ENCODE assay signal across 15 mouse cellular contexts in genomic region chr12:98766241-98766640, GRCm38 (mm10).
"Had no signal": no experiment of that assay in that cellular context is flagged by ENCODE, and none has a peak within 500 bp of the region (broad histone marks: within the 10 kb centered on the region; RNA-seq: fewer than 3 reads in every experiment).

No protein-coding gene starts in this region.

- DNase-seq: lung, adult 18-20 months; lung, embryonic 14.5 days; lung, postnatal 14 days; lung, postnatal 36 days; right cerebral cortex, postnatal 14 days; thymus, adult 2 months; thymus, postnatal 25 days; thymus, postnatal 4 days had no signal

- H3K4me3 ChIP-seq: megakaryocyte, embryonic 14.5 days; midbrain, embryonic 13.5 days; midbrain, embryonic 15.5 days; neural tube, embryonic 12.5 days; stomach, embryonic 15.5 days had no signal

- H3K27ac ChIP-seq: macrophage; midbrain, embryonic 13.5 days; midbrain, embryonic 15.5 days; neural tube, embryonic 12.5 days; stomach, embryonic 15.5 days; stomach, postnatal 0 days had no signal

- ATAC-seq: midbrain, embryonic 13.5 days; midbrain, embryonic 15.5 days had no signal
